Mouse (Mus musculus) neural tube, embryonic 10.5 days (tissue): ENCODE measurements around the gene Dennd1c.
A peak's percentile ranks its signal among the peaks of the same experiment; 100 is the strongest.

Experiments
- DNase-seq: peaks from one replicate; pipeline ENCODE4 v3.0.0-alpha.2; 2017; ENCODE audit warnings: low spot score; ENCODE audit errors: extremely low spot score

Gene Dennd1c

DNA sequence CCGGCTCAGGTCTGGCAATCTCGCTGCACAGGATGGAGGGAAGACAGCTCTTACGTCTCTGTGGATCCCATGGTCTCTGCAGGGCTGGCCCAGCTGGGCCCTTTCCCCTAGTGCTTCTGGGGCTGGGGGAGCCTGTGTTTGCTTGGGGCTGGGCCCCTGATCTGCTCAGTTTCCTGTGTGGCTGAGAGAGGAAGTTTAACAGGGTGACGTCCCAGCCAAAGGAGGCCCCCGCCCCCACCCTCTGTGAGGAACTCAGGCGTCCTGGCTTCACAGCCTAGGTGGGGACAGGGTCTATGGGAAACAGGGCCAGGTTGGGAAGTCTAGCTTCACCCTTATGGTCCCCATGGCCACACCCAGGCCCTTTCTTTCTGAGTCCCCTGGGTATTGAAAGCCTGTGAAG is at the start of gene Dennd1c:
TSS of gene Dennd1c (minus strand) at position 179 of the 400 bp plus-strand sequence.
- DNase-seq = no peak

DNA sequence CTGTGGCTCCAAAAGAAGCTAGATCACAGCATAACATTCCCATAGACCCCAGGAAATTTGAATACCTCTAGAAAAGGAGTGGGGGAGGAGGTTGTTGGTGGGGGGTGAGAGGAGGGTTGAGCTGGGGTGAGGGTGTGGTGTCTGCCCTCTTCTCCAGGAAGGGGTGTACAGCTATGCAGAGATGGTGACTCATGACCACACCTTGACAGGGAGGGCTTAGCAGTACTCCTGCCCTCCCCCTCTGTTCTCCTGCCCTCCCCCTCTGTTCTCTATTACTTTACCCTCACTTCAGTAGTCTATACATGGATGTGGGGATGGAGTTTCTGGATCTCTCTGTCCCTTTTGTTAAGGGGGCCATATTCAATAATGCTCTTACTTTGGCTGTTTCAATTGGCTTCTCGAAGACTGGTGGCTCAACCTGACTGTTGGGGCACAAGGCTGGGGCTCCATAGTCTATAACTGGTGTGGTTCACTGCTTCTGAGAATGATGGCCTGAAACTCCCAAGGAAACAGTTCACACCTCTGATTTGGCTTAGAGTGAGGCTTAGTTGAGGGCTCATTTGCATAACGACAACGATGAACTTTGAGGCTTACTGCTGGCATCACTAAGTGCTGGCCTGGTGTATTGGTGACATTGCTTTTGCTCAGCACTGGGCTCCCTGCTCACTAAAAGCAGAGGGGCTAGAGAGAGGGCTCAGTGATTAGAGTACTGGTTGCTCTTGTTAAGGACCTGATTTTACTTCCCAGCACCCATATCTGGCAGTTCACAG is 47.7 kb upstream of the Dennd1c start:
- DNase-seq = no peak

DNA sequence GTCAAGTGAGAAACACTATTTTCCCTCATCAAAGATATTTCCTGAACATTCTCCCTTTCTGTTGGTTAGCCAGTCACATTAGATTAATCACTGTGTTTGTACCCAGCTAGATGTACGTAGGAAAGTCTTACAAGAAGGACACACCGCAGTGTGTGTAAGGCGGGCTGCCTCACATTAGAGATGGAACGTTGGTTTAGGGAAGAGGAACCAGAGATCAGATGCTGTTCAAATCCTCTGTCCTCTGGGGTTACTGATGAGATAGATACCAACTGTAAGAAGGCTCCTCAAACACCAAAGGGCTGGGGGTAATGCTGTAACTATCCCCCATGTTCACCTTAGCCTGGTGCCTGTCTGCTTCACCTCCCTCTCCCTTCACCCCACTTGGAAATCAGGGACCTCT is 46.5 kb upstream of the Dennd1c start:
- DNase-seq = no peak

DNA sequence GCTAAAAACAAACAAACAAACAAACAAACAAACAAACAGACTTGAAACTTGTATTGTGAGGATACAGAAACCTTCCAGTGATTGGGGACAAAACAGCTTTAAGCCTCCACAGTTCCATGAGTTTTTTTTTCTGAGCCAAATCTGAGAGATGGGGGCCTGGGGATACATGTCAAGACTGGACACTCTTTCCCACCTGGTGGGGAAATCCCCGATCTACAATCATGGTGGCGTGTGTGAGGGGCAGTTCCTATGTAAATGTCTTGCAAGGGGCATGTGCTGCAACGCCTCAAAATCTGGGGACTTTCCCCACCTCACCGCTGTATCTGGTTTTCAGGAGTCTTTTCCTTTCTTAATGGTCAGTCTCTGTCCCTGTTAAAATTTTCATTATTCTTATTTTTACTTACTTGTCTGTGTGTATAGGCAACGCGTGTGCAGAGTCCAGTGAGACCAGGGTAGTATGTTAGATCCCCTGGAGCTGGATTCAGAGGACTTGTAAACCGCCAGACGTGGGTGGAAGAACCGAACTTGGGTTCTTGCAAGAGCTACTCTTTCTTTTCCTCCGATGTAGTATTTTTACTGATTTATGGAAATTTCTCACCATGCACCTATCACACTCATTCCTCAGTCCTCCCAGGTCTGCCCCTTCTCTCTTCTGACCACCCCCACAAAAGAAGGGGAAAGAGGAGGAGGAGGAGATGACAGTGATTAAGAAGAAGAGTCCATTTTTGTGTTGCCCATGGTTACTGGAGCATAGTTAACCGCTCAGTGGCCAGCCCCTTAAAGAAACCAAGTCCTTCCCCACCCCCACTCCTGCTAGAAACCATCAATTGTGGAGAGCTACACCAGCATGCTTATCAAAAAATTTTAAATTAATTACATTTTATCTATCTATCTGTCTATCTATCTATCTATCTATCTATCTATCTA is 45.1 kb upstream of the Dennd1c start:
- DNase-seq = no peak

DNA sequence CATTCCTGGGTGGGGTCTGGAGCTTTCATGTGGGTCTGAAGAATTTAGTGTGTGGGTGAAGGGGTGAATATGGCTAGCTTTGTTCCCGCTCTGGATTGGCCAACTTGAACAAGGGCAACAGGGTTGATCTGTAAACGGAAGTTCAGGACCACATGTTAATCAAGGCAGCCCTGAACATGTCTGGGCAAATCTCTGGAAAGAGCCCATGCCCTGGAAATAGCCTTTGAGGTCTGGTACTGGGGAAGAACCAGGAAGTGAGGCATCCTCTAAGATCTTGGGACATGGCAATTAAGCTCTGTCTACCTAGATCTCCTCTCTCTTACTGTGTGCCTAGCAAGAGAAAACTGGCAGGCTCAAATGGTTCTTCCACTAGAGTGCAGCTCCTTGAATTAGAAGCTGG is 43.5 kb upstream of the Dennd1c start:
- DNase-seq = no peak

DNA sequence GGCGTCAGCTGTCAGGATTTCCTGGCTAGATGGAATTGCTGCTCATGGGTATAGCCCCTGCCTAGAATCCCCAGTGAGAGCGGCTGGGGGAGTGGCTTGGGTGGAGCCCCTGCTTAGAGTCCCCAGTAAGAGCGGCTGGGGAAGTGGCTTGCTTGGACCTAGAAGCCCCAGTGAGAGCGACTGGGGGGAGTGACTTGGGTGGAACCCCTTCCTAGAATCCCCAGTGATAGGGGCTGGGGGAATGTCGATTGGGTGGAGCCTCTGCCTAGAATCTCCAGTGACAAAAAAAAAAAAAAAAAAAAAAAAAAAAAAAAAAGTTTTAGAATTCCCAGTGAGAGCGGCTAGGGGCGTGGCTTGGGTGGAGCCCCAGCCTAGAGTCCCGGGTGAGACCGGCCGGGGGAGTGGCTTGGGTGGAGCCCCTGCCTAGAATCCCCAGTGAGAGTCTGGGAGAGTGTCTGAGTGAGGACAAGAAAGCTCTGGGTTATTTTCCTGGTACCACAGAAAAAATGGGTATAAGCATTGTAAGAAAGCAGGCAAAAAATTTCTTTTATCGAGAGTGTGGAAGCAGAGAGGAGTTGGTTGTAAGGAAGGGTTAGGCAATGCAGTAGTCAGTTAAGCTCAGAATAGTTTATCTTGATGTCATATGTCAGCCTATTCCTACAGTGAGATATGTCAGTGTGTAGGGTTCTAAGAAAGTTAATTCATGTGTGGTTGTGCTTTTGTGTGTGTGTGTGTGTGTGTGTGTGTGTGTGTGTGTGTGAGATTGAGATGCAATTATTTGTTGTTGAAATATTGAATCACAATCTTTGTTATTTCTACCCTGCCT is 40.4 kb upstream of the Dennd1c start:
- peak; percentile 37 for DNase-seq

DNA sequence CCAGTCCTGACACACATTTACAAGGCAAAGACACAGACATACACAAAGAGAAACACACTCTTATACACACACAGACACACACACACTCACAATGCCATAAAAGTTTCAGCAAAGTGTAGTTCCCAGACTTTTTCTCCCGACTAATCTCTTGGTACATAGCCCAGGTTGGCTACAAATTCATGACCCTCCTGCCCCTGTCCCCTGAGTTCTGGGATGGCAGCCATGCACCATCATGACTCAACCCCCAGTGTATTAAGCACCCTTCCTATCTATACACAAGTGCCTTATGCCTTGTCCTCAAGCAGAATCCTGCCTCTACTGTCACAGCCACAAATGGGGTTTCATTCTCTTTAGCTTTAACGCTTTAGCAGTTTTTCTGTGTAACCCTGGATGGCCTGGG is 38.5 kb upstream of the Dennd1c start:
- DNase-seq = no peak

DNA sequence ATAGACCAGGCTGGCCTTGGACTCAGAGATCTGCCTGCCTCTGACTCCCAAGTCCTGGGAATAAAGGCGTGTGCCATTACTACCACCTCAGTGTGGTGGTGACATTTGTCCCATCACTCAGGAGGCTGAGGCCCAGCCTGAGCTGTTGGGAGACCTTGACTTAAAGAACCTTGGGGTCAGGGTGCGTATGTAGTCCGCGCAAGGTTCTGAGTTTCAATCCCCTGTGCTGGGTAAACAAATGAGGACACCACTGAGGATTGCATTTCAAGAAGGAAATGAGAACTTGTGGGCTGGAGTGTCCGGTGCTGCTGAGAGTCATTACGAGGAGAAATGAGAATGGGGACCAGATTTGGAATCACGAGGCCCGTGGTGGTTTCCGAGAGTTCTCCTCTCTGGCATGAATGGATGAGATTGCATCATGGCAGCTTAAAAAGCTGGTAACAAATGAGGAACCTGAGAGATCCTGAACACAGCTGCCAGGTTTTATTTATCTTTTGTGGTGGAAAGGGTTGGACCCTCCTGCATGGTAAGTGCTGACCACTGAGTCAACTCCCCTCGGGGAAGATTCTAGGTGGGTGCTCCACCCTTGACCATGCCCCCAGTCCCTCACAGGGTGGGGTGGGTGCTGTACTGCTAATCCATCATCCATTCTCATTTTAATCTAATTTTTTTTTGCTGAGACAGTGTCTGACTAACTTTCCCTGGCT is 34.6 kb upstream of the Dennd1c start:
- no peak for DNase-seq

DNA sequence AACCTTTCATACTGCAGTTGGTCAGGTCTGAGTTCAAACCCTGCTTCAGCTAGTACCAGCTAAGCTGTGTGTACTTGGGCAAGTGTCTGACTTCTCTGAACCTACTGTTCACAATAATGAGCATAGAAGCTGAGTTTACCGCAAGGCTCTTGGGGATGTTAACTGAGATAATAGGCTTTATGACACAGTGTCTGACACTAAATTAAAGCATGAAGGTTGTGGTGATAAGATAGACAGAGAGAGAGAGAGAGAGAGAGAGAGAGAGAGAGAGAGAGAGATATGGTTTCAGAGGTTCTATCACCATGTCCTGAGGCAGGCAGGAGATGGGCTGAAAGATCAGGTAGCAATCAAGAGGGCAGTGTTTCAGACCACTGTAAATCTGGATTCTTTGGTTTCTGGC is 31.7 kb upstream of the Dennd1c start:
- DNase-seq = no peak

DNA sequence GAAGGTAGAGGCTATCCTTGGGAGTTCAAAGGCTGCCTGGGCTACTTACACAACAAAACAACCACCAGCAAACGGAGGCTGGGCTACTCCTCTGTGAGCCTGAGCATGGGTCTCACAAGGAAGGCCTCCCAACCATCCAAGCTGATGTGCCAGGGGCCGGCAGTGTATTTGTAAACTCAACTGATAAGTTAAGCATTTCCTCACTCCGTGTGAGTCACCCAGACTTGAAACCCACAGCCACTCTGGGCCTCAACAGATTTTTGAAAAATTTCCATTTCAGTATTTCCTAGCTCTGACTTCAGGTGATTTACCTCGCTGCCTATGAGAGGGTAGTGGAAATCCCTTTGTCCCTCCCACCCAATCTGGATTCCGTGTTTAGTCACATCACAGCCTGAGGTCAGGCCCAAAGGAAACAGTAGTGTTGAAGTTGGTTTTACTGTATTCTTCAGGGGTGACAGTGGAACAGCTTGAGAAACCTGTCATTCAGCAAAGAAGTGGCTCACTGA is 30.4 kb upstream of the Dennd1c start:
- no peak for DNase-seq

DNA sequence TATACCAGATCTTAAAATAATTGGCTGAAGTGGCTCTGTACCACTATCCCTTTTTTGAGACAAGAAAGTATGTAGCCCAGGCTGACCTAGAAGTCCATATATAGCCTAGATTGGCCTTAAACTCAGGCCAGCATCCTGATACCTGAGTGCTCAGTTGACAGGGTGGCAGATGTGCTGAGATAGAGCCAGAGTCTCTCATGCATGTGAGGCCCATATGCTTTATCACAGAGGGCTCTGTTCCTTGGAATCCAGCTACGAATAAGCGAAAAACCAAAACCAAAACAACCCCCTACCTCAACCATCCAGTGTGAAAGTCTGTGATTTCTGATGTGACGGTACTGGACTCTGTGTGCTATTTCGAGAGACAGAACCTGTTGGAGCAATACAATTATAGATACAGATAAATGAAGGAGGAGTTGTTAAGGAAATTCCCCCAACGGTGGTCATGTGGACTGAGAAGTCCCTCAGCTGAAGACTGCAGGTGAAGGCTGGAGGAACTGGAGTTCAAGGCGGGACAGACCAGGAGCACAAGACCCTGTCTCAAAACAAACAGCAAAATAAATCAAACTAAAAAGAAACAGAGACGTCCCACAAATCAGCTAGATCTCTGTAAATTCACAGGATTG is 29.8 kb upstream of the Dennd1c start:
- DNase-seq = no peak

DNA sequence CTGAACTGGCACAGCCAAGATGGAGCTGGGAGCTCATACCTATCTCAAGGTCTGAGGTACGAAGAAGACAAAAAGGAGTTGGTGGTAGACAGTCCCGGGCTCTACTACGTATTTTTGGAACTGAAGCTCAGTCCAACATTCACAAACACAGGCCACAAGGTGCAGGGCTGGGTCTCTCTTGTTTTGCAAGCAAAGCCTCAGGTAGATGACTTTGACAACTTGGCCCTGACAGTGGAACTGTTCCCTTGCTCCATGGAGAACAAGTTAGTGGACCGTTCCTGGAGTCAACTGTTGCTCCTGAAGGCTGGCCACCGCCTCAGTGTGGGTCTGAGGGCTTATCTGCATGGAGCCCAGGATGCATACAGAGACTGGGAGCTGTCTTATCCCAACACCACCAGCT is 28.8 kb upstream of the Dennd1c start:
- no peak for DNase-seq

DNA sequence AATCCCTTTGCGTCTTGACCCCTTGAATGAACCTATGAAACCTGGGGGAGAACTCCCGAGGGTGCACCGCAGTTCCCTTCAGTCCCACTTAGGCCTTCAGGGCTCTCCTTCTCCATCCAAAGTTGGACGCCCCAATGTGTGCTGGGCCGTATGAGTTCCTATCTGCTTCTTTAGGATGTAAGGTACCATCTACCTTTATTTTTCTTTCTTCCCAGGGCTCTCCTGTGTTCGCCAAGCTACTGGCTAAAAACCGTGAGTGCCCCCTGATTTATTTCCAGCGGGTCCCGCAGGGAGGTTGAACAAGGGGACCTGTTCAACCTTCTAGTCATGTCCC is 27.7 kb upstream of the Dennd1c start:
- peak; percentile 24 for DNase-seq

DNA sequence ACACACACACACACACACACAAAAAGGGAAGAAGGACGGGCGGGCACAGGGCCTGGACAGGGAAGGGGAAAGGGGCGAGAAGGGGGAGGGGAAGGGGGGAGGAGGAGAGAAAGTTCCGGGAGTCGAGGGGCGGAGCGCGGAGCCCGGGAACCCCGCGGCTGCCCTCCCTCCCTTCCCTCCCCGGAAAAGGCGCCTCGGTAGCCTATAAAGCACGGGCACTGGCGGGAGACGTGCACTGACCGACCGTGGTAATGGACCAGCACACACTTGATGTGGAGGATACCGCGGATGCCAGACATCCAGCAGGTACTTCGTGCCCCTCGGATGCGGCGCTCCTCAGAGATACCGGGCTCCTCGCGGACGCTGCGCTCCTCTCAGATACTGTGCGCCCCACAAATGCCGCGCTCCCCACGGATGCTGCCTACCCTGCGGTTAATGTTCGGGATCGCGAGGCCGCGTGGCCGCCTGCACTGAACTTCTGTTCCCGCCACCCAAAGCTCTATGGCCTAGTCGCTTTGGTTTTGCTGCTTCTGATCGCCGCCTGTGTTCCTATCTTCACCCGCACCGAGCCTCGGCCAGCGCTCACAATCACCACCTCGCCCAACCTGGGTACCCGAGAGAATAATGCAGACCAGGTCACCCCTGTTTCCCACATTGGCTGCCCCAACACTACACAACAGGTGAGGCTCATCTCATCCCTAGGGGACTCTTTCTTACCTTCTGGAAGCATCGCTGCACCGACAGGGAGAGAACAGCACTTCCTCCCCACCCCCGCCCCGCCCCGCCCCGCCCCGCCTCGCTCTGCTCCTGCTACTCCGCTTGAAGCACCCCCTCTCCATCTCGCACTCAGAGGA is 27.1 kb upstream of the Dennd1c start, which contains the start of gene Tnfsf9:
TSS of gene Tnfsf9 (plus strand) at position 145 of the 854 bp plus-strand sequence.
- DNase-seq = peak; percentile 73

DNA sequence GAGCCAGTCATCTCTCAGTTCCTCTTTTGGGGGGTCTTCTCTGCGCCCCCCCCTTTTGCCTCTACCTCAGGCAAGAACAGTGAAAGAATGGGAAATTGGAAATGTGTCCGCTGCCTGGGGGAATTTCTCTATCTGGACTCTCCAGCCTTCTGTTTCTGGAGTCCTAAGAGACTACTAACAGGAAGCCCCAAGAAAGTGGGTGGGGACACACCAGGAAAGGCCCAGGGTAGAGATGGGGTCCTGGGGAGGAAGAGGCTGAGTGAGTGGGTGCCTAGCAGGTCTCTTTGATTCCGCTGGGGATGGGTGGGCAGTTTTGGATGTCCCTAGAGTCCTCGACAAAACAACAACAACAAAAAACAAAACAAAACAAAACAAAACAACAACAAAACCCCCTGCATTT is 26.2 kb upstream of the Dennd1c start:
- DNase-seq = no peak

DNA sequence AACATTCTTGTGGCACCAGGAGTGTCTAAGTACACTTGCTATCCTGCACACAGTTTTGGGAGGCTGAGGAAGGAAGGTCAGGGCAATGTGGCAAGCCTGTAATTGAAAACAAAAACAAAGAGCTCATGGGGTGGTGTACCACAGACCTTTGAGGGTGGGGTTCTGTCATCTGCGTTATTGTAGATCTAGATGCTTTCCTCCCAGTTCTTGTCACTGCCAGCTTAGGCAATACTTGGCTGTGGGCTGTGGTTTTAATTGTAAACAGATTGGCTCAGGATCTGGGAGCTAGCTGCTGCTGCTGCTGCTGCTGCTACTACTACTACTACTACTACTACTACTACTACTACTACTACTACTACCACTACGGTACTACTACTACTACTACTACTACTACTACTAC is 24.0 kb upstream of the Dennd1c start:
- DNase-seq = no peak

DNA sequence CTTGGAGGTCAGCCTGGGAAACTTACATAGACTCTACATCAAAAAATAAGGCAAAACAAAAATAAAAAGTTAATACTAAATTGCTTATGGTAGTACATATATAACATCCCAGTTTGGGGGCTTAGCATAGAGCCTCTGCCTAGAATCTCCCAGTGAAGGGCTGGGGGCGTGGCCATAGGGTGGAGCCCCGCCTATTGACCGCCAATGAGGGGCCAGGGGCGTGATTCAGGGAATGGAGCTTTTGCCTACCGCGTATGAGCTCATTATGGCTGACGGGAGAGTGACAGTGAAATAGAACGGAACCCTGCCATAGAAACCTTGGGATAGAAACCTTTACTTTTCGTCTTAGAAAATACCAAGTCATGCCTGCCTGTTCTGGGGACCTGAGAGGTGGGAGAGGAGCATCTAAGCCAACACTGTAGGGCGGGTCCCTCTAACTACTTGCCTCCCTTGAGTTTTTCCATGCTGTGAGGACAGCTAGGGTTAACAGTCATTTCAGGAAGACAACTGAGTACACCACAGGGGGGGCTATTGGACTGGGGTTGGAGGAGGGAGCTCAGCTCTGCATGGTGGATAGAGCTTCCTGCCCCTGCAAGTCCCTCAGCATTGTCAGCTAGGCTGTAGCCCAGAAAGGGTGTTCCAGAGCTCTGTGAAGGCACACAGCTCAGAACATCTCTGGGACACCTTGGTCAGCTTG is 21.5 kb upstream of the Dennd1c start:
- DNase-seq = no peak

DNA sequence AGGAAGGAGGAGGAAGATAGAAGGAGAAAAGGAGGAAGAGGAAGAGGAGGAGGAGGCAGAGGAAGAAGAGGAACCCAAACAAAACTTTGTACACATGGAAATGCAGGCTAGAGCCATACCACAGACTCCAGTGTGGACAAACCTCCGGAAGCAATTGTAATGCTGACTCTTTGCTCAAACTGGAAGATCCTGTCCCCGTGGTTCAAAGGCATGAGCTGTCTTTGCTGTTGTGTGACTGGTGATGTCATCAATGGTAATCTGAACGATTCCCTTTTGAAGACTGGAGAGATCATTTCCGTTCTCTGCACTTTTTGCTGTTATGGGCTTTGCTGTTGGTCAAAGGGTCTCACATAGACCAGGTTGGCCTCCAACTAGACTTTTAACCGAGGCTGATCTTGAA is 20.0 kb upstream of the Dennd1c start:
- DNase-seq = no peak

DNA sequence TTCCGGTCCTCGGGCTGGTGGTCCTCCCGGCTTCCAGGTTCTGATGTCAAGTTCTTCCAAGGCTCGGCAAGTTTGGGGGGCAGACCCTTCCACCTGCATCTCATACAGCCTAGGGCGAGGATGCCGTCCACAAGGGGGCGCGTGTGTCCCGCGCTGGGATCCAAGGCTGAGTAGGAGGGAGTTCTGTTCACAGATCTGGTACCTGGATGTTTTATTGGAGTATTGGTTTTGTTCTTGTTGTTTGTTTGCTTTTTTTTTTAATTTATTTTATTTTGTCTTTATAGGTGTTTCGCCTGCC is 18.3 kb upstream of the Dennd1c start:
- DNase-seq = peak; percentile 86
